Mouse (Mus musculus) layer of hippocampus, adult 9-10 months (tissue): ENCODE measurements around the gene Tmem254a.
"Not testable (repeated sequence)": the region's sequence is repeated elsewhere in the genome, so short reads cannot be mapped to it uniquely, and the experiment has no call there.

Source experiments
- DNase-seq: peaks from one replicate; pipeline ENCODE4 v3.0.0; 2022; ENCODE audit warnings: low spot score

Tmem254a gene

DNA sequence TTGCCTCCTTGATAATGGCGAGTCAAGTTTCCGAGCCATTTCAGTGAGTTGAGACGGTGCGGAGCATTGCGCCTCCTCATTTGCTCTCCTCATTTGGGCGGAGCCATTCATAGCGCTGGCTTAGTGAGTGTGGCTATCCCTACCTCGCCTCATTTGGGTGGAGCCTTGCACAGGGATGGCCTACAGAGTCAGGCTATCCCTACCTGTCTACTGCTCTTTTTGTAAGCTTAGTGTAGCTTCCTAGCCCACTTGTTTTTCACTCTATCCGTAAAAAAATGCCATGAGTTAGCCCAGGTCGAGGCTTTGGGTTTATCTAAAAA, at the start of gene Tmem254a:
TSS of gene Tmem254a (minus strand) at position 111 of the 320 bp plus-strand sequence.
- DNase-seq, result not testable (repeated sequence)

DNA sequence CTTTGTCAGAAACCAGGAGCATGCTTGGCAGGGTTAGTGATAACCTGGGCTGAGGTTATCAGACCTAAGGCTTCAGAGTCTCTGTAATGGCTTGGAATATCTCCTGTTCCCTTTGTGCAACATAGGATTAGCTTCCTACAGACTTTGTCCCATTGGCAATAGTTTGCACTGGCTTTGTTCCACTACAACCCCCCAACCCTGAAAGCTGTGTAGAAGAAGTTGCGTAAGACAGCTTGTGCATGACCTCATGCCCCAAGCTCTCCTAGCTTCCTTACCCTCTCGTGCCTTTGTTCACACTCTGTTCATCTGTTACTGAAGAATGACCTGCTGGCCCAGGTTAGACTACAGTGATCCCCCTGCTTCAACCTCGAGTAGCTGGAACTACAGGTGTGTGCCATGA, 30.4 kb upstream of the Tmem254a start:
- DNase-seq, result not testable (repeated sequence)

DNA sequence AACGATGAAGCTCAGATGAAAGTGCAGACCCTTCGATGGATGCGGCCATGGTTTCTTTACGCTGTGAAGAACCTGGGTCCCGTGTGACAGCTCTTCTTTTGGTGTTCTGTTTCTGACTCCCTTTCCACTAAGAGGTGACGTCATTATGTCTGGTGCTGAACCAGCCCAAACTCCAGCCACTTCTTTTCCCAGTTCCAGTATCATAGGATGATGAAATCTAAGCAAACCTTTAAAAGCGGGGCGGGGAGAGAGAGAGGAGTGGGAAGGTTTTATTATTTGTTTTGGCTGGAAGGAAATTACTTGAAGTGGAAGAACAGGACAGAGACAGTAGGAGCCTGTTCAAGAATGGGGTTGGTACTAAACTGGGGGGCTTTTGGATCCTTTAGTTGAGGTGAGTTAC, 10.5 kb upstream of the Tmem254a start, which contains the start of gene Cphx1:
TSS of gene Cphx1 (plus strand) at position 301 of the 400 bp plus-strand sequence.
- not testable (repeated sequence) for DNase-seq

DNA sequence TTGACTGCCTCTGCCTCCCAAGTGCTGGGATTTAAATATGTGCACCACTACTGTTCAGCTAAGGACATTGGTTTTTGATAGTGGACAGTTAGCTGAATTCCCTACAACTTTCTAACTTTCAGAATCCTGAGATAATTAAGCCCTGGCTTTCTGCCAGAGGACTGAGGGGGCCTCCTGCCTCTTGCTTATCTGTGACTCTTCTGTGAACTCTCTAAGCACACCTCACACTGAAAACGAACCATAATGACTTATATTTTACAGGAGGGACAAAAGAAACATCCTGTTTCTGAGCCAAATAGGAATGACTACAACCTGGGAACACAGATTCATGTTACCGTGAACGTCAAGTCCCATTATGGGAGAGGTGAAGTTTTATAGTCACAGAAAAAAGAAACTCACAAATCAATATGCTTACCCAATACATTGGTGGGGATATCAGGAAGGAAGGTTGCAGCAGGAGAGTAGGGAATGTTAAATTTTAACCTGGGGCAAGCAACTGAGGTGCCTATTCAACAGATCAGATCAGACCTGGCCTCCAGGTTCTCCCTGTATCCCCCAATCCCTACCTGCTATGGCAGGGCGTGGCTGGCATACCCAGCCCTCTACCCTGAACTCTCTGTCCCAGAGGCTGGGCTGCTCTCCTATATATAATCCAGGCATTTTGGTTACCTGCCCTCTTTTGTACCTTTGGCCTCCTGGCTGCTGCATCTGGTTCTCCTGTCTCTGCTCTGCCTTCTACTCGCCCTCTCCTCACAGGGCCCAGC, 9.6 kb upstream of the Tmem254a start:
- DNase-seq, result not testable (repeated sequence)

DNA sequence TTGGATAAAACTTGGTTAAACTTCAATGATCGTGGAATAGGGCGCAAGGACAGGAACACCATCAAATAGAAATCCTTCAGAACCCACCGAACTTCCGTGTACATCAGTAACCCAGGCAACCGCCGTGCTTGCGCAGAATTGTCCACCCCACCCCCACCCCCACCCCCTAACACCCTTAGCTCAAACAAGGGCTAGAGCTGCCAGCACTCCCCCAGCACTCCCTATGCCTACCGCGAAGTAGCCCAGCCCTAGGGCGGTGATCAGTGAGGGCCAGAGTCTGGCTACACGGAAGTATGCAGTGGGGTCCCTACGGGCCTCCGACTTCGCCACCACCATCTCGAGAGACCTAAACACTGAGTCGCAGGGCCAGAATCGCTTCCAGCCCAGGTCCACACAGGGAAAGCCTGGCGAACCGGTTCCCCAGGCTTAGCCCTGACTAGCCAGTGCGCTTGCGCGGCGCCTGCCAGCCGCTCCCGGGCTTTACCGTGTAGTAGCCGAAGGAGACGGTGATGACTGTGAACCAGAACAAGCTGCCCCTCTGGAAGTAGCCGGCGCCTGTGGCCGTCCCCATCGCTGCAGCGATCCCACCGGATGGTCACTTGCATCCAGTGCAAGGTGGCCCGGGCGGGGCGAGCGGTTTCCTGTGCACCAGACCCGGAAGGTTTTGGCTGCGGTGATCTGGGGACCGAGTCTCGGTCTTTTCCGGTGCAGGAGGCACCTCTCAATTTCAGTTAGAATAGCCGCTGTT, 484 bp downstream of the Tmem254a start:
- not testable (repeated sequence) for DNase-seq

DNA sequence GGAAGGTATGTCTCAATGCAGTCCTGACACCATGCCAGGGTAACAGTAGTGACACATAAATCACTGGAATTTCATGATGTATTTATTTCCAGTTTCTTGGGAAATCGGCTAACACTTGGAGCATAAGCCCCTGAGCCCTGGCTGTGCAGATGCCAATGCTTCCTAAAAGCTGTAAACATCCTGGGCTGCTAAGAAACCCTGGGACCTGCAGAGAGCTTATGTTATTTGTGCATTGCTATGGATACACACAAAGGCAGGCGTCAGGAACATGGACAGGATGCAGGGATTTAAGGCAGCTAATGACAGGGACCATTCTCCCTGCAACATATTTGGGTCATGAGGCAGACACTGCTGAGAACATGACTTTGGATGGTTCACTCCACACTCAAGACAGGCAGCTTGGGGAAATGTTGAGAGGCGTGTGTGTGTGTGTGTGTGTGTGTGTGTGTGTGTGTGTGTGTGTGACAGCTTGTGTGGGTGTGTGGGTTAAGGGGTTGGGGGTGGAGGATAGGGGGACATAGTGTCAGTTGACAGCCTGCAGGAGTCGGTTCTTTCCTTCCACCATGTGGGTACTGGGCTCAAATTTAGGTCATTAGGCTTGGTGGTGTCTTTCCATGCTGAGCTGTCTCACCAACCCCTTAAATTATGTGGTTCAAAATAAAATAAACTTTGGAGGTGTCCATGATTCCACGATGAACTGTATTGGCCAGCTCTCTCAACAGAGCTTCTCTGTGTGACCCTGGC, 8.9 kb downstream of the Tmem254a start:
- DNase-seq, result not testable (repeated sequence)

DNA sequence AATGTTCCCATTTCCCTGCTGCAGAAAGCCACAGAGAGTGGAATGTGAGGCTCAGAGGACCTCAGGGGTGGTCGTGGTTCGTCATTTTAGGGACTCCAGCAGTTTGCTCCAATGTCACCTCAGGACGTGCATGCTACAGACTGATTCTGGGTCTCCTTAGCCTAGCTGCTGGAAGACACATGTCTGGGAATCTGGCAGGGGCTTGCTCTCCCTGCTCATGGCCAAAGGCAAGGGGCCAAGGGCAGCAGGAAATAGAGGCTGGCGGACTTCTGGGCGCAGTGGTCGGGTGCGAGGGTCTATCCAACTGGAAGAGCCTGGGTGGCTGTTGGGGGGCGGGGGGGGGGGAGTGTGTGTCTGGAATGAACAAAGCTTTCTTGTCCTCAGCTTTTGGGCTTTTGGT, 18.5 kb downstream of the Tmem254a start:
- DNase-seq, result not testable (repeated sequence)

DNA sequence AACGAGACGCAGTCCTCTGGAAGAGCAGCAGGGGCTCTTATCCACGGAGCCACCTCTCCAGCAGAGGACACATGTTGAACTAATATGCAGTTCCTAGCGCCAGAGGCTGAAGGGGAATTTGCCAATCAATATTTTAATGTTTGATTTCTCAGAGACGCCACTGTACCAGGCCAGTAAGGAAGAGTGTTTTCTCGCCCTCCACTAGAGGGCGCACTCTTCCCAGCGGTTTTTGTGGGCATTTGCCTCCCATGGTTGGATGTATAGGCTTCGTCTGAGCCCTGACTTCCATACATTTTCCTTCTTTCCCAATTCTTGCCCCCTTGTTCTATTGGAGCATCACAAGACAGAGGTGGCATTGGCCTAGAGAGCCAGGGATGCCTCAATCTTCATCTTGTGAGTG, 20.2 kb downstream of the Tmem254a start:
- not testable (repeated sequence) for DNase-seq

DNA sequence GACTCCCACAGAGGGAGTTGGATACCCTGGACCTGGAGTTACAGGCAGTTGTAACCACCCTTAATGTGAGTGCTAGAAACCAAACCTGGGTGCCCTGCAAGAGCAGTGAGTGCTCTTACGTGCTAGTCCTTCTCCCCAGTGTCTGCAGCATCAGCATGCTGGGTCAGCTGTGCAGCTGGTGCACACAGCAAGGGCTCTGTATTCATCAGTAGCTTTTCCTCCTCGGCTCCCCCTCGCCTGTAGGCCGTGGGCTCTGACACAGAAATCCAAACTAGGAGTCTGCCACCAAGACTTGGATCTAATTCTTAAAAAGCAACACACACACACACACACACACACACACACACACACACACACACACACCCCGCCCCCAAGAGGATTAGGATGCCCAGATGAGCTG, 22.2 kb downstream of the Tmem254a start:
- not testable (repeated sequence) for DNase-seq

DNA sequence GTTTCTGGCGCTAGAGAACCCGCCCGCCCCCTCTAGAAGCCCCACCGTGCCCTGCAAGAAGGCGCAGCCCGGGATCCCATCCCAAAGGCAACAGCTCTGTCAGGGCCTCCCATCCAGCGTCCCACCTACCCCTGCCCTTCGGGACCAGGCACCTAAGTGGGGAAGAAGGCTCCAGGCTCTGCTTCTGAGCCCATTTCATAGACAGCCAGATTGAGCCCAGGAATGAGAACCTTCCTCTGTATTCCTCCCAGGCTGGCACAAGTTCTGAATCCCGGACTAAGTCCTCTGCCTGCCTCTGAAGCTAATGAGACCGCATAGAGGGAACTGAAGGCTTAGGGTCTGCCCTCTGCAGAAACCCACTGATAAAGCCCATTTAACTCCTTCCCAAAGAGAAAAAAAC, 24.5 kb downstream of the Tmem254a start, which contains the start of gene Plac9a:
TSS of gene Plac9a (minus strand) at position 101 of the 400 bp plus-strand sequence.
- not testable (repeated sequence) for DNase-seq

DNA sequence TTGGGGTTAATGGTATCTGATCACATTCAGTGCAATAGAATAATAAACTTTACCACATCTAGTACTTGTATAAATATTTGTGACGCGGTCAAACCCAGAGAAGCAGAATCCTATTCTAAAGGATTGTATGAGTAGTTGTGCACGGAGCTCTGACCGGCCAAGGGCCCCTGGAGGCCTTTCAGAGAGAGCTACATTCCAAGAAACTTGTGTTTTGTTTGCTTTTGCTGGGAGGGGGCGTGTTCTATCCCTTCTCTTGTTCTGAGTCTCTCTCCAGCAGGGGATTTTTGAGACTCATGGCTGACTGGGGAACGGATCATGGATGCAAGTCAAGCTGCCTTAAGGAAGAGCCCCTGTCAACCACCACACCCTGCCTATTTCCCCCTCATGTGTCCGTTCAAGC, 31.8 kb downstream of the Tmem254a start:
- not testable (repeated sequence) for DNase-seq

DNA sequence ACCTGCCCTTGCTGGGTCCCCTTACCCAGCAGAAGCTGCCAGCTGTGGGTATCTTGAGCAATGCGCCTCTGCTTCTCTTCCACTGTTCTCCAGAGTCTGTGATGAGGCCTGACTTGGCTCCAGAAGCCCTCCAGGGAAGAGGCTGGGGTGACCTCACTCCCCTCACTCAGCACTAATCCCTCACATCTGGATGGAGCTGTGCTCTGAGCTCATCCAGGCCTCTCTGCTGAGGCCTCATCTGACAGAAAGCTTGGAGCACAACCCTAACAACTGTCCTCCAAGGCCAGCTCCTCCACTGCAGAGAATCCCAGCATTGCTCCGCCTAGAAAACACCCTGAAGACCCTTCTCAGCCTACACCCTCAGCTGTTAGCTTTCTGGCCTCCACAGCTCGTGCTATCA, 32.9 kb downstream of the Tmem254a start:
- DNase-seq, result not testable (repeated sequence)

DNA sequence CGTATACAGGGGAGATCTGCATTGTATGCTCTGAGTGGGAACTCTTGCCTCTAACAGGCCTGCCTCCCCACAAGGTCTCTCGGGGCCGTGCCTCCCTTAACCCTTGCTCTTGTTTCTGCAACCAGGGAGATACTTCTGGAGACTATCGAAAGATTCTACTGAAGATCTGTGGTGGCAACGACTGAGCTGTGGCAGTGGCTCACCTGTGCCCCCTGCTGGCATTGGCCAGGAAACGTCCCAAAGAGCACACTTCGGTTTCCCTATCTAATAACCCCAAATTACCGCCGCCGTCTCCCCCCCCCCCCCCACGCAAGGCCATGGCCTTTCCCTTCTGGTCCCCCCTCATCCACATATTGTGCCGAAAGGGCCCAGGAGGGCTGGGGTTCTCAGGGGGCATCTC, 41.6 kb downstream of the Tmem254a start:
- not testable (repeated sequence) for DNase-seq

DNA sequence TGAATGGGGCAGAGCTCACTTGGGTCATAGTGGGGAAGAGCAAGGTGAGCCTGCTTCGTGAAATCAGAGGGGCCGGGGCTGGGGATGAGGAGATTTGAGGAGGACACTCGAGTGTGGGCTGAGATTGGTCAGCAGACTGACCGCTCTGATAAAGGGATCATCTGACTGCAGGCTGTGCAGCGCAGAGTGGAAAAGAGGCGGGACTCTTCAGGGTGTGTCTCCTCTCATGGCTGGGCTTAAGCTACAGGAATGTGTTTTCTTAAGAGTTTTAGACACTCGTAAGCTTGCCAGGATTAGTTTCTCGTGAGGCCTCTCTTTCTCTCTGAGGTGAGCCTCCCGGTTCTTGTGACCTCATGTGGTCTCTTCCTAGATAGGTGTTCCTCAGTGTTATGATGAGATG, 45.7 kb downstream of the Tmem254a start:
- not testable (repeated sequence) for DNase-seq

DNA sequence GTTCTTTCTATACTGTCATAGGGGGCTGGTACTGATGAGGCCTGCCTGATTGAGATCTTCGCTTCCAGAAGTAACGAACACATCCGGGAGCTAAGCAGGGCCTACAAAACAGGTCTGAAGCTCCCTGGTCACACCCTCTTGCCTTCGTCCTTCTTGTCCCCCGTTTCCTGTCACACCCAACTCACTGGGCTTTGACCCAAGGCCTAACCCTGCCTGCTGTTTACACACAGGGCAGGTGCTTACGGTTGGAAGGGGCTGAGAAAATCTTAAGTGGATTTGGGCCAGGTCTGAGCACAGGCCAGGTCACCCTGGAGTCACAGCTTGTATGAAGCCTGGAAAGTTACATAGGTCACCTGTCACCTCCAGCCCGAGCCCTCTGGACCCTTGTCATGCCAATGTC, 50.8 kb downstream of the Tmem254a start:
- DNase-seq, result not testable (repeated sequence)
